Mouse (Mus musculus): ENCODE results near the gene Npepps. TPM values are rescaled to one million over a fixed set of nuclear protein-coding genes. Genes with fewer than 3 reads are reported as not detected.

The Npepps gene
- polyA plus RNA-seq, 1 experiment: 97.4 TPM

- under 1% methylated on average over 63 of the region's 74 CpGs for WGBS
- peak overlapping the region; percentile 84 for H3K4me3 ChIP-seq (replicated peaks; ENCODE audit: insufficient read depth, low read depth, low read length)
- no peaks in the 10 kb centered on the region for H3K4me1 ChIP-seq (ENCODE audit: control insufficient read depth, insufficient read depth, low read length)
- H3K27me3 ChIP-seq (ENCODE audit: control insufficient read depth, insufficient read depth, low read length): no peaks in the 10 kb centered on the region
- H3K27ac ChIP-seq (ENCODE audit: insufficient read depth, low read length): peak overlapping the region; percentile 65; the same call in 1 of the 2 replicates
- peak; percentile 98 to 99 for DNase-seq
- TF ChIP-seq POLR2A (IDR thresholded peaks at IDR 0.05; ENCODE audit: borderline replicate concordance, insufficient read depth, low read length) (peak; percentile 45; the same call in 1 of the 2 replicates), CTCF (IDR thresholded peaks at IDR 0.05; ENCODE audit: borderline replicate concordance, insufficient read depth, low read depth, low read length) (no peak)
These were observed 93.3 kb downstream of the Npepps start for GRCm38 (mm10) chr11:97186947-97187763.

GRCm38 (mm10) chr11:97185704-97186614 is 94.5 kb downstream of the Npepps start:
- 57% methylated on average over 5 of the region's 5 CpGs for WGBS

GRCm38 (mm10) chr11:97184875-97185274 is 95.6 kb downstream of the Npepps start:
- Histone ChIP-seq H3K4me3 (replicated peaks; ENCODE audit: insufficient read depth, low read depth, low read length) (no peak overlapping the region), H3K27me3 (ENCODE audit: control insufficient read depth, insufficient read depth, low read length) (no peaks in the 10 kb centered on the region), H3K4me1 (ENCODE audit: control insufficient read depth, insufficient read depth, low read length) (no peaks in the 10 kb centered on the region), H3K27ac (ENCODE audit: insufficient read depth, low read length) (no peak overlapping the region)
- DNase-seq: no peak
- 67% methylated on average over 5 of the region's 5 CpGs for WGBS
- no peak for TF ChIP-seq POLR2A (IDR thresholded peaks at IDR 0.05; ENCODE audit: borderline replicate concordance, insufficient read depth, low read length)
- no peak for TF ChIP-seq CTCF (IDR thresholded peaks at IDR 0.05; ENCODE audit: borderline replicate concordance, insufficient read depth, low read depth, low read length)

More at GRCm38 (mm10) chr11:97185704-97186614, 94.5 kb downstream of the Npepps start:
- Histone ChIP-seq H3K27ac (ENCODE audit: insufficient read depth, low read length) (no peak overlapping the region), H3K4me1 (ENCODE audit: control insufficient read depth, insufficient read depth, low read length) (no peaks in the 10 kb centered on the region), H3K27me3 (ENCODE audit: control insufficient read depth, insufficient read depth, low read length) (no peaks in the 10 kb centered on the region), H3K4me3 (replicated peaks; ENCODE audit: insufficient read depth, low read depth, low read length) (no peak overlapping the region)
- no peak for DNase-seq
- TF ChIP-seq CTCF (IDR thresholded peaks at IDR 0.05; ENCODE audit: borderline replicate concordance, insufficient read depth, low read depth, low read length) (no peak), POLR2A (IDR thresholded peaks at IDR 0.05; ENCODE audit: borderline replicate concordance, insufficient read depth, low read length) (no peak)

GRCm38 (mm10) chr11:97182446-97182845 is 98.0 kb downstream of the Npepps start:
- H3K4me3 ChIP-seq (replicated peaks; ENCODE audit: insufficient read depth, low read depth, low read length): no peak overlapping the region
- TF ChIP-seq CTCF (IDR thresholded peaks at IDR 0.05; ENCODE audit: borderline replicate concordance, insufficient read depth, low read depth, low read length): no peak
- TF ChIP-seq POLR2A (IDR thresholded peaks at IDR 0.05; ENCODE audit: borderline replicate concordance, insufficient read depth, low read length): no peak

GRCm38 (mm10) chr11:97181061-97181460 is 99.4 kb downstream of the Npepps start:
- no peak for DNase-seq
- H3K4me1 ChIP-seq (ENCODE audit: control insufficient read depth, insufficient read depth, low read length): peaks cover 2% of the 10 kb centered on the region; the same call in 1 of the 2 replicates
- no peak overlapping the region for H3K27ac ChIP-seq (ENCODE audit: insufficient read depth, low read length)
- no peak overlapping the region for H3K4me3 ChIP-seq (replicated peaks; ENCODE audit: insufficient read depth, low read depth, low read length)
- H3K27me3 ChIP-seq (ENCODE audit: control insufficient read depth, insufficient read depth, low read length): no peaks in the 10 kb centered on the region
- 84% methylated on average over 5 of the region's 5 CpGs for WGBS
- TF ChIP-seq CTCF (IDR thresholded peaks at IDR 0.05; ENCODE audit: borderline replicate concordance, insufficient read depth, low read depth, low read length) (no peak), POLR2A (IDR thresholded peaks at IDR 0.05; ENCODE audit: borderline replicate concordance, insufficient read depth, low read length) (no peak)

More at GRCm38 (mm10) chr11:97182446-97182845, 98.0 kb downstream of the Npepps start:
- WGBS: 83% methylated on average over 3 of the region's 3 CpGs
- Histone ChIP-seq H3K27me3 (ENCODE audit: control insufficient read depth, insufficient read depth, low read length) (no peaks in the 10 kb centered on the region), H3K27ac (ENCODE audit: insufficient read depth, low read length) (no peak overlapping the region), H3K4me1 (ENCODE audit: control insufficient read depth, insufficient read depth, low read length) (no peaks in the 10 kb centered on the region)
- no peak for DNase-seq

GRCm38 (mm10) chr11:97178198-97178597 is 102.2 kb downstream of the Npepps start:
- TF ChIP-seq POLR2A (IDR thresholded peaks at IDR 0.05; ENCODE audit: borderline replicate concordance, insufficient read depth, low read length): no peak
- no peak for TF ChIP-seq CTCF (IDR thresholded peaks at IDR 0.05; ENCODE audit: borderline replicate concordance, insufficient read depth, low read depth, low read length)
- Histone ChIP-seq H3K27me3 (ENCODE audit: control insufficient read depth, insufficient read depth, low read length) (no peaks in the 10 kb centered on the region), H3K27ac (ENCODE audit: insufficient read depth, low read length) (no peak overlapping the region), H3K4me1 (ENCODE audit: control insufficient read depth, insufficient read depth, low read length) (peaks cover 9% of the 10 kb centered on the region; the same call in 1 of the 2 replicates), H3K4me3 (replicated peaks; ENCODE audit: insufficient read depth, low read depth, low read length) (no peak overlapping the region)
- 97% methylated on average over 2 of the region's 2 CpGs for WGBS
- DNase-seq: no peak

- Histone ChIP-seq H3K27ac (ENCODE audit: insufficient read depth, low read length) (no peak overlapping the region), H3K4me3 (replicated peaks; ENCODE audit: insufficient read depth, low read depth, low read length) (no peak overlapping the region), H3K4me1 (ENCODE audit: control insufficient read depth, insufficient read depth, low read length) (peaks cover 9% of the 10 kb centered on the region; the same call in 1 of the 2 replicates), H3K27me3 (ENCODE audit: control insufficient read depth, insufficient read depth, low read length) (no peaks in the 10 kb centered on the region)
- no peak for TF ChIP-seq POLR2A (IDR thresholded peaks at IDR 0.05; ENCODE audit: borderline replicate concordance, insufficient read depth, low read length)
- peak; percentile 53; the same call in 1 of the 2 replicates for TF ChIP-seq CTCF (IDR thresholded peaks at IDR 0.05; ENCODE audit: borderline replicate concordance, insufficient read depth, low read depth, low read length)
- DNase-seq: peak; percentile 42 to 65
- WGBS: 30% methylated on average over 3 of the region's 3 CpGs
These were observed 103.6 kb downstream of the Npepps start for GRCm38 (mm10) chr11:97176851-97177250.

Data from cerebellum, adult 2 months (tissue).